Mouse (Mus musculus) liver, adult 2 months (tissue): ENCODE data around the gene Dupd1.

ENCODE experiments used
- CTCF ChIP-seq: fragments of 200-500 bp; IDR thresholded peaks from 2 replicates; pipeline ENCODE4 v1.5.1; 2011; ENCODE audit warnings: low read depth, low read length, control low read depth
- POLR2A ChIP-seq: fragments of 200-500 bp; IDR thresholded peaks from 2 replicates; pipeline ENCODE4 v1.6.1; 2011; ENCODE audit warnings: low read length, control low read depth; ENCODE audit not compliant: insufficient read depth; ENCODE audit errors: extremely low read depth

DNA sequence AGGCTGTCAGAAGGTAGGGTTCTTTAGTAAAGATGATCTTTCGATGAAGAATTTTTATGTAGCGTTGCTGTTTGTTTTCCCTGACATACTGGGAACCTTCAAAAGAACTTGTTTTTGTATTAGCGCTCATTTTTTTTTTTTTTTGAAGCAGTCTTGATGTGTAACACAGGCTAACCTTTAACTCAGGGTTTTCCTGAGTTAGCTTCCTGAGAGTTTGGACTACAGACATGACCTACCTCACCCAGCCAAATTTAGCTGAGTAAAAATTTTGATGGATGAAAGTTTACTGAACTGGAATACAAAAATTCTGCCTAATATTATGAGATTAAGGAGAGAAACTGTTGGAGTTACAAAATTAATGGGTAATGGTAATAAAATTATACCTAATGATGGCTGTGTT, 38.0 kb upstream of the Dupd1 start:
- TF ChIP-seq CTCF = no peak
- TF ChIP-seq POLR2A = no peak
